Mouse (Mus musculus): ENCODE data around the gene Traf6. TPM values are rescaled to one million over a fixed set of nuclear protein-coding genes. Genes with fewer than 3 reads are reported as not detected.

The Traf6 gene
- total and polyA plus RNA-seq, 3 experiments = 10.5 to 16.8 (median 14.0) TPM

DNA sequence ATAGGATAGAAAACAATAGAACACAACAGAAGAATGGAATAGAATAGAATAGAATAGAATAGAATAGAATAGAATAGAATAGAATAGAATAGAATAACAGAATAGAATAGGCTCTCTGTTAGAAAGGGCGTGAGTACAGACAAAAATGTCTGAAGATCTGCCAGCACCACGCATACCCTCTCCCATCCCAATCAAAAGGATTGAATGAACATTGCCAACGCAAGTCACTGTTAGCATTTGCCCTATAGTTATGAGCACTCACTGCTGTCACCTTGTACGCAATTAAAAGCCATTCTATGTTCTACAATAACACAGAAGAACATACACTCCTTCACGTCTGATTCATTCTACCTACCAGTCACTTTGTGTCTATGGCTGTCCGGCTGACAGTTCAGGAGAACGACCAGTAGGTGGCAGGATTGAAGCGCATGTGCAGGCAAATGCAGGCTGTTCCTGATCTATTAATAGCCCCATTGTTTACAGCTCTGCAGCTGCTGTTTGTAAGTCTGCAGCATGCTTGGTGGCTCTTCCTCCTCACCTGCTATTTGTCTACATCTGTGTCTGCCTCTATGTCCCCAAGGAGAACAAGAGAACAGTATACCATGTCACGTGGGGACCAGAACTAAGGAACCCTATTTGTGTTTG lies 13.0 kb upstream of the Traf6 start:
- H3K36me3 ChIP-seq (replicated peaks in 1 of 2; ENCODE audit: control insufficient read depth in 1 of 2, insufficient read depth in 1 of 2, low read length in 1 of 2) = no peaks in the 10 kb centered on the region
- H3K4me1 ChIP-seq (ENCODE audit: control insufficient read depth in 1 of 2, insufficient read depth in 2 of 2) = no peaks in the 10 kb centered on the region
- H3K27ac ChIP-seq (ENCODE audit: insufficient read depth, low read depth) = no peak overlapping the region
- H3K27me3 ChIP-seq (replicated peaks) = peaks cover 14% of the 10 kb centered on the region
- no peaks in the 10 kb centered on the region for H3K9me3 ChIP-seq (replicated peaks; ENCODE audit: low read length)
- H3K9ac ChIP-seq (ENCODE audit: insufficient read depth, low read depth) = no peak overlapping the region
- H3K4me3 ChIP-seq (replicated peaks in 1 of 3; ENCODE audit: low read depth in 2 of 3, low read length in 2 of 3, poor library complexity in 1 of 3) = no peak overlapping the region
- H3K79me2 ChIP-seq (replicated peaks; ENCODE audit: control insufficient read depth, extremely low read depth, insufficient read depth, poor library complexity, severe bottlenecking) = no peaks in the 10 kb centered on the region
- TF ChIP-seq SIN3A (IDR thresholded peaks at IDR 0.05; ENCODE audit: low read length) (no peak), USF2 (conservative IDR thresholded peaks at IDR 0.05; ENCODE audit: low read depth, low read length) (no peak), SMC3 (IDR thresholded peaks at IDR 0.05; ENCODE audit: low read depth, low read length) (peak; percentile 55), ZNF384 (IDR thresholded peaks at IDR 0.05; ENCODE audit: low read depth, low read length) (no peak), ETS1 (conservative IDR thresholded peaks at IDR 0.05; ENCODE audit: low read depth, low read length) (no peak), TCF12 (IDR thresholded peaks at IDR 0.05; ENCODE audit: low read depth, low read length) (0 out of 2 replicates have a peak, but pooled peaks have one; percentile 21), ZKSCAN1 (IDR thresholded peaks at IDR 0.05; ENCODE audit: borderline replicate concordance, low read depth, low read length) (no peak), UBTF (IDR thresholded peaks at IDR 0.05; ENCODE audit: low read depth, low read length) (no peak), CHD1 (IDR thresholded peaks at IDR 0.05; ENCODE audit: low read depth, low read length) (no peak), CTCF (conservative IDR thresholded peaks at IDR 0.05 in 1 of 2, IDR thresholded peaks at IDR 0.05 in 1 of 2; ENCODE audit: low read depth in 2 of 2, low read length in 2 of 2) (peak; percentile 82 to 93), RAD21 (IDR thresholded peaks at IDR 0.05; ENCODE audit: low read depth, low read length) (peak; percentile 81), HCFC1 (IDR thresholded peaks at IDR 0.05; ENCODE audit: low read depth, low read length) (no peak), POLR2A (IDR thresholded peaks at IDR 0.05; ENCODE audit: low read depth, low read length) (no peak), IRF4 (IDR thresholded peaks at IDR 0.05; ENCODE audit: low read depth, low read length) (no peak), TBP (conservative IDR thresholded peaks at IDR 0.05; ENCODE audit: low read depth, low read length) (no peak), MEF2A (IDR thresholded peaks at IDR 0.05; ENCODE audit: borderline replicate concordance, low read depth, low read length) (peak; percentile 97), KAT2A (IDR thresholded peaks at IDR 0.05; ENCODE audit: insufficient replicate concordance, low read length) (no peak), MAZ (IDR thresholded peaks at IDR 0.05; ENCODE audit: low read depth, low read length) (no peak), E2F4 (IDR thresholded peaks at IDR 0.05; ENCODE audit: insufficient replicate concordance, low read depth, low read length) (no peak), MXI1 (IDR thresholded peaks at IDR 0.05; ENCODE audit: low read depth, low read length) (no peak), EP300 (IDR thresholded peaks at IDR 0.05; ENCODE audit: low read length) (no peak), NRF1 (IDR thresholded peaks at IDR 0.05; ENCODE audit: low read depth, low read length) (peak; percentile 60; the same call in 1 of the 2 replicates), ZMIZ1 (IDR thresholded peaks at IDR 0.05; ENCODE audit: low read depth, low read length) (no peak), BHLHE40 (IDR thresholded peaks at IDR 0.05; ENCODE audit: low read depth, low read length) (peak; percentile 66), JUND (conservative IDR thresholded peaks at IDR 0.05; ENCODE audit: low read depth, low read length) (no peak), POLR2AphosphoS2 (IDR thresholded peaks at IDR 0.05; ENCODE audit: low read depth, low read length) (no peak), RCOR1 (conservative IDR thresholded peaks at IDR 0.05; ENCODE audit: low read depth, low read length) (no peak), MAFK (IDR thresholded peaks at IDR 0.05; ENCODE audit: insufficient replicate concordance, low read length) (no peak)
- dilution Hi-C loops (cut with MboI; ENCODE audit: extremely low pct_ligation_motif_present, extremely low pct_unique_long_range_greater_than_20kb, low sequenced_read_pairs) = no loop called here
- no peak overlapping the region for H3K4me2 ChIP-seq (ENCODE audit: insufficient read depth, low read depth, poor library complexity, severe bottlenecking)
- in situ Hi-C loops (cut with MboI; ENCODE audit: low pct_ligation_motif_present, low pct_unique_long_range_greater_than_20kb, low sequenced_read_pairs) = no loop called here
- DNase-seq (ENCODE audit: extremely low read depth) = peak; percentile 58
